In the genomic region with DNA sequence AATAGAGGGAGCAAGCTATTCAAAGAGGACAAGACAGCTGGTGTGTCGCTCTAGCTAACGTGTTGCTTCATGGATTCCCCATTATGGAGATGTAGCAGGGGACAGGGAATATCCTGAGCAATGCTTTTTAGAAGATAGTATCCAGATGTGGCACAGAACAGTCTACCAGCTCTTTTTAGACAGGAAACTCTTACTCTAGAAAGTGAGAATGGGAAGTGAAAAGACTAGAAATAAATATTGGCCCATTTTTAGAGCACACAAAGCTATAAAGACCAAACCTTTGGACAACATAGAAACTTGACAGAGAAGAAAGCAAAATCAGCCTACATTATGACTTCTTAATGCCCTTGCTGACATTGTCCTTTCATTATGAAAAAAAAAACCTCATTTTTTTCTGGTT, we compare ENCODE assay signal across 37 mouse cellular contexts. TPM values are rescaled to one million over a fixed set of nuclear protein-coding genes. Genes with fewer than 3 reads are reported as not detected.
"Had no signal": no experiment of that assay in that cellular context is flagged by ENCODE, and none has a peak within 500 bp of the region (broad histone marks: within the 10 kb centered on the region; RNA-seq: fewer than 3 reads in every experiment).

No protein-coding gene starts in this region.

- DNase-seq: cerebellum, adult 9-10 months; cerebellum, adult 9-11 months; cerebellum, postnatal 10 days; cerebellum, postnatal 14 days; cerebellum, postnatal 25 days; cerebellum, postnatal 36 days; embryo, embryonic 11 days; forebrain, postnatal 0 days; gastrocnemius, adult 2 months; gastrocnemius, postnatal 10 days; gastrocnemius, postnatal 14 days; gastrocnemius, postnatal 25 days; gastrocnemius, postnatal 36 days; heart, adult 11 months; heart, adult 18-20 months; heart, adult 2 months had no signal

- H3K9ac ChIP-seq: embryonic facial prominence, embryonic 12.5 days; embryonic facial prominence, embryonic 13.5 days; embryonic facial prominence, embryonic 15.5 days; forebrain, embryonic 12.5 days; forebrain, embryonic 13.5 days; forebrain, embryonic 15.5 days; forebrain, postnatal 0 days had no signal

- H3K27ac ChIP-seq: embryonic facial prominence, embryonic 10.5 days; embryonic facial prominence, embryonic 12.5 days; embryonic facial prominence, embryonic 13.5 days; embryonic facial prominence, embryonic 15.5 days; forebrain, embryonic 10.5 days; forebrain, embryonic 12.5 days; forebrain, embryonic 13.5 days; forebrain, embryonic 15.5 days; gastrocnemius, adult 2 months; heart, adult 2 months had no signal

- ATAC-seq: forebrain, embryonic 13.5 days; forebrain, embryonic 14.5 days; forebrain, embryonic 15.5 days; forebrain, embryonic 16.5 days; forebrain, postnatal 0 days had no signal

- H3K36me3 ChIP-seq: embryonic facial prominence, embryonic 10.5 days; embryonic facial prominence, embryonic 12.5 days; embryonic facial prominence, embryonic 13.5 days; embryonic facial prominence, embryonic 15.5 days; forebrain, embryonic 10.5 days; forebrain, embryonic 12.5 days; forebrain, embryonic 15.5 days had no signal

- H3K4me1 ChIP-seq: embryonic facial prominence, embryonic 10.5 days; embryonic facial prominence, embryonic 12.5 days; embryonic facial prominence, embryonic 13.5 days; embryonic facial prominence, embryonic 15.5 days; forebrain, embryonic 10.5 days; forebrain, embryonic 12.5 days; forebrain, embryonic 13.5 days; forebrain, embryonic 15.5 days had no signal

- H3K4me2 ChIP-seq: embryonic facial prominence, embryonic 12.5 days; embryonic facial prominence, embryonic 13.5 days; embryonic facial prominence, embryonic 15.5 days; forebrain, embryonic 12.5 days; forebrain, embryonic 13.5 days; forebrain, embryonic 15.5 days had no signal

- H3K27me3 ChIP-seq: embryonic facial prominence, embryonic 12.5 days; embryonic facial prominence, embryonic 13.5 days; embryonic facial prominence, embryonic 15.5 days; forebrain, embryonic 12.5 days; forebrain, embryonic 13.5 days; forebrain, embryonic 15.5 days had no signal

- H3K9me3 ChIP-seq: embryonic facial prominence, embryonic 10.5 days; embryonic facial prominence, embryonic 12.5 days; embryonic facial prominence, embryonic 13.5 days; embryonic facial prominence, embryonic 15.5 days; forebrain, embryonic 10.5 days; forebrain, embryonic 12.5 days; forebrain, embryonic 13.5 days; forebrain, embryonic 15.5 days had no signal

- H3K4me3 ChIP-seq: embryonic facial prominence, embryonic 10.5 days; embryonic facial prominence, embryonic 12.5 days; embryonic facial prominence, embryonic 13.5 days; embryonic facial prominence, embryonic 15.5 days; erythroblast, embryonic 14.5 days; forebrain, embryonic 10.5 days; forebrain, embryonic 12.5 days; forebrain, embryonic 13.5 days; forebrain, embryonic 15.5 days; gastrocnemius, adult 2 months; heart, adult 2 months had no signal

RNA-seq across cellular contexts. Expression of a gene that starts 2.6 kb away (rescaled TPM):
- total RNA-seq: common myeloid progenitor, adult 5-6 weeks; forebrain, postnatal 0 days; gastrocnemius, adult 18-20 months; gastrocnemius, adult 2 months; gastrocnemius, adult 8-10 months; gastrocnemius, postnatal 10 days; gastrocnemius, postnatal 14 days; gastrocnemius, postnatal 25 days; gastrocnemius, postnatal 36 days; gastrocnemius, postnatal 4 days; granulocyte monocyte progenitor cell, adult 5-6 weeks; heart, adult 18-20 months; heart, adult 2 months; heart, adult 8-10 months had no signal
- polyA plus RNA-seq: embryonic facial prominence, embryonic 10.5 days; embryonic facial prominence, embryonic 11.5 days; embryonic facial prominence, embryonic 12.5 days; embryonic facial prominence, embryonic 13.5 days; embryonic facial prominence, embryonic 14.5 days; embryonic facial prominence, embryonic 15.5 days; erythroblast, embryonic 14.5 days; forebrain, embryonic 10.5 days; forebrain, embryonic 11.5 days; forebrain, embryonic 12.5 days; forebrain, embryonic 13.5 days; forebrain, embryonic 14.5 days; forebrain, embryonic 15.5 days; forebrain, embryonic 16.5 days; forebrain, postnatal 0 days; frontal cortex, adult 2 months; heart, adult 2 months had no signal

RNA-seq across cellular contexts. Expression of a gene that starts 7.1 kb away (rescaled TPM):
- polyA plus RNA-seq: erythroblast, embryonic 14.5 days had no signal

RNA-seq across cellular contexts. Expression of a gene that starts 46.1 kb away (rescaled TPM):
- total RNA-seq: common myeloid progenitor, adult 5-6 weeks; gastrocnemius, adult 18-20 months; gastrocnemius, adult 2 months; gastrocnemius, postnatal 14 days; gastrocnemius, postnatal 25 days; gastrocnemius, postnatal 36 days; gastrocnemius, postnatal 4 days; heart, adult 18-20 months; heart, adult 2 months; heart, adult 8-10 months had no signal
- polyA plus RNA-seq: embryonic facial prominence, embryonic 10.5 days; embryonic facial prominence, embryonic 11.5 days; embryonic facial prominence, embryonic 12.5 days; erythroblast, embryonic 14.5 days; forebrain, embryonic 10.5 days; forebrain, embryonic 11.5 days; forebrain, embryonic 12.5 days; forebrain, embryonic 13.5 days; forebrain, embryonic 14.5 days; forebrain, embryonic 15.5 days; forebrain, embryonic 16.5 days; forebrain, postnatal 0 days had no signal
